Mouse (Mus musculus) spleen, adult 2 months (tissue): ENCODE results near the gene Vipas39.

Experiments used
- CTCF ChIP-seq: fragments of 200-500 bp; IDR thresholded peaks from 2 replicates; pipeline ENCODE4 v1.5.1; 2011; ENCODE audit warnings: mild to moderate bottlenecking, inconsistent platforms; ENCODE audit not compliant: insufficient read depth, insufficient read length, insufficient replicate concordance; ENCODE audit errors: extremely low read depth
- POLR2A ChIP-seq: fragments of 200-500 bp; IDR thresholded peaks from 2 replicates; pipeline ENCODE4 v1.6.1; 2011; ENCODE audit warnings: low read depth, low read length, inconsistent platforms

GRCm38 (mm10) chr12:87224950-87225349 is 41.1 kb downstream of the Vipas39 start:
- TF ChIP-seq CTCF: no peak
- TF ChIP-seq POLR2A: no peak
